Mouse (Mus musculus) B cell, adult 67 days (primary cell): ENCODE results near the gene St3gal4. TPM values are rescaled to one million over a fixed set of nuclear protein-coding genes. Genes with fewer than 3 reads are reported as not detected.

Experiments used
- total RNA-seq, 2 experiments: library from RNA; stranded (reverse); gene quantifications; 4 replicates each; pipeline ENCODE4 v1.2.4; 2023

The St3gal4 gene
- 10 to 100 TPM; 15.2 to 17.0 TPM for total RNA-seq

GRCm38 (mm10) chr9:35119168-35119567, at the start of gene St3gal4:
Gene St3gal4 (minus strand): TSS chr9:35119268.

Other genes starting within 250 kb of the St3gal4 start
- 10 to 100 TPM; 39.3 to 39.5 TPM for gene Dcps, start 56.8 kb upstream of the St3gal4 start, total RNA-seq
- 100 to 1,000 TPM; 107 to 112 TPM for gene Srpr, start 80.9 kb upstream of the St3gal4 start, total RNA-seq
- gene Tirap, start 81.0 kb upstream of the St3gal4 start, total RNA-seq = 10 to 100 TPM; 13.8 to 18.5 TPM
- gene Foxred1, start 91.8 kb upstream of the St3gal4 start, total RNA-seq = 10 to 100 TPM; 41.5 to 44.9 TPM
- 10 to 100 TPM; 22.8 to 30.9 TPM for gene Fam118b, start 148.5 kb upstream of the St3gal4 start, total RNA-seq
- gene Rpusd4, start 148.6 kb upstream of the St3gal4 start, total RNA-seq = 10 to 100 TPM; 30.7 to 32.1 TPM